Comparison of ENCODE assay signal across 10 mouse cellular contexts in the genomic region with DNA sequence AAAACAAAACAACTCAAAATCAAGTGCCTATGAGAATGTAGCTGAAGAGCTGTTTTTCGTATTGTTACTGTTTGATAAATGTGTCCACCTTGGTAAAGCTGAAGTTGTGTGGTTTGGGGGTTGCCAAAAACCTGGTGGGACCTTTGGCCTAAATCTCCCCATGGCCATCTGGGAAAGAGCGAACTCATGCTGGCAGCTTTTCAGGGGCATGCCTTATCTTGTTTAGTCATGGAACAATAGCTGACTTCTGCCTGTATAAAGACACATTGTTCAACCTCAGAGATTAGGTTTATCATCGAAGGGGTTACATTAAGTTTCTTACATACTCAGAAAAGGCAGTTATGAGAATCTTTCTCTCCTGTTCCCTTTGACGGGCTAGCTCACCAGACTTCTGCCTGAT. TPM values are rescaled to one million over a fixed set of nuclear protein-coding genes. Genes with fewer than 3 reads are reported as not detected.
A peak's percentile ranks its signal among the peaks of the same experiment; 100 is the strongest.
DNase-seq lines count a peak whose midpoint lies in the region; ATAC-seq lines count a peak whose summit lies in the region.
"Had no signal": no experiment of that assay in that cellular context is flagged by ENCODE, and none has a peak within 500 bp of the region (broad histone marks: within the 10 kb centered on the region; RNA-seq: fewer than 3 reads in every experiment).

No protein-coding gene starts in this region.

- ATAC-seq in heart, embryonic 12.5 days (ENCODE audit: insufficient number of reproducible peaks, low FRiP score): no peak
- ATAC-seq in forebrain, embryonic 11.5 days (replicated peaks; ENCODE audit: low FRiP score): no peak

- no peak overlapping the region for H3K4me3 ChIP-seq in heart, embryonic 12.5 days
- H3K4me3 ChIP-seq in forebrain, embryonic 11.5 days (ENCODE audit: low read depth, low read length): no peak overlapping the region
- H3K4me3 ChIP-seq: limb, embryonic 12.5 days had no signal

- no peak overlapping the region for H3K9ac ChIP-seq in heart, embryonic 12.5 days
- H3K9ac ChIP-seq in forebrain, embryonic 11.5 days (ENCODE audit: low read length): no peak overlapping the region
- H3K9ac ChIP-seq: limb, embryonic 12.5 days had no signal

- no peaks in the 10 kb centered on the region for H3K27me3 ChIP-seq in heart, embryonic 12.5 days (replicated peaks)
- no peaks in the 10 kb centered on the region for H3K27me3 ChIP-seq in forebrain, embryonic 11.5 days (ENCODE audit: control insufficient read depth, insufficient read depth, low read length)
- H3K27me3 ChIP-seq: limb, embryonic 12.5 days had no signal

- peak; percentile 51 for DNase-seq in heart, adult 8-10 months (ENCODE audit: low spot score)
- DNase-seq in adipocyte (ENCODE audit: low spot score): peak; percentile 12
- peak; percentile 89 for DNase-seq in cerebellum, adult 9-11 months
- DNase-seq in lung, postnatal 25 days (ENCODE audit: low spot score): peak; percentile 36
- DNase-seq in forebrain, embryonic 11.5 days (ENCODE audit: low spot score): no peak
- no peak for DNase-seq in layer of hippocampus, adult 9-10 months (ENCODE audit: low spot score)
- DNase-seq: gastrocnemius, postnatal 14 days had no signal

- H3K9me3 ChIP-seq in heart, embryonic 12.5 days (replicated peaks): no peaks in the 10 kb centered on the region
- H3K9me3 ChIP-seq in forebrain, embryonic 11.5 days (ENCODE audit: control insufficient read depth, low read length): no peaks in the 10 kb centered on the region
- H3K9me3 ChIP-seq: limb, embryonic 12.5 days had no signal

- H3K36me3 ChIP-seq in heart, embryonic 12.5 days: peaks cover 14% of the 10 kb centered on the region
- no peaks in the 10 kb centered on the region for H3K36me3 ChIP-seq in forebrain, embryonic 11.5 days (ENCODE audit: control insufficient read depth, insufficient read depth, low read length)

- WGBS in heart, embryonic 12.5 days: 58% methylated on average over 4 of the region's 4 CpGs
- WGBS in forebrain, embryonic 11.5 days: 44% methylated on average over 4 of the region's 4 CpGs

- 0 out of 2 replicates have a peak, but pooled peaks cover 7% of the 10 kb centered on the region for H3K4me1 ChIP-seq in heart, embryonic 12.5 days (replicated peaks)
- no peaks in the 10 kb centered on the region for H3K4me1 ChIP-seq in forebrain, embryonic 11.5 days (replicated peaks; ENCODE audit: control insufficient read depth, insufficient read depth, low read length)
- H3K4me1 ChIP-seq: limb, embryonic 12.5 days had no signal

- H3K27ac ChIP-seq in heart, embryonic 12.5 days (ENCODE audit: poor library complexity, severe bottlenecking): no peak overlapping the region
- no peak overlapping the region for H3K27ac ChIP-seq in forebrain, embryonic 11.5 days (ENCODE audit: low read depth, low read length)
- H3K27ac ChIP-seq: limb, embryonic 12.5 days; macrophage had no signal

- no peak overlapping the region for H3K4me2 ChIP-seq in heart, embryonic 12.5 days
- no peak overlapping the region for H3K4me2 ChIP-seq in forebrain, embryonic 11.5 days (ENCODE audit: low read depth, low read length, severe bottlenecking)
- H3K4me2 ChIP-seq: limb, embryonic 12.5 days had no signal

RNA-seq across cellular contexts. Expression of a gene that starts 38.2 kb away (rescaled TPM):
- 10 to 100 TPM; 78.3 to 92.2 (median 79.8) TPM for total RNA-seq in heart, adult 8-10 months (2022)
- 31.0 and 34.1 TPM in 2 replicates for polyA plus RNA-seq in heart, embryonic 12.5 days (2016; fragmentation: Nextera tagmentation; extraction: Ambion mirVana)
- 45.4 and 45.5 TPM in 2 replicates for polyA plus RNA-seq in forebrain, embryonic 11.5 days (2014; fragmentation: Nextera tagmentation; extraction: Ambion mirVana)

Comparison
In these comparisons a context has a peak if more than half of its experiments do, and no peak if none do; other contexts are left out.
1. DNase-seq: peak in heart, adult 8-10 months (single experiment), adipocyte (single experiment), cerebellum, adult 9-11 months (single experiment) and lung, postnatal 25 days (single experiment); none in forebrain, embryonic 11.5 days (single experiment) and layer of hippocampus, adult 9-10 months (single experiment).